Mouse (Mus musculus): ENCODE data around the gene Trim14. TPM values are rescaled to one million over a fixed set of nuclear protein-coding genes. Genes with fewer than 3 reads are reported as not detected.

The Trim14 gene
- polyA plus RNA-seq, 1 experiment from 2014 or later, result 1.6 TPM

DNA sequence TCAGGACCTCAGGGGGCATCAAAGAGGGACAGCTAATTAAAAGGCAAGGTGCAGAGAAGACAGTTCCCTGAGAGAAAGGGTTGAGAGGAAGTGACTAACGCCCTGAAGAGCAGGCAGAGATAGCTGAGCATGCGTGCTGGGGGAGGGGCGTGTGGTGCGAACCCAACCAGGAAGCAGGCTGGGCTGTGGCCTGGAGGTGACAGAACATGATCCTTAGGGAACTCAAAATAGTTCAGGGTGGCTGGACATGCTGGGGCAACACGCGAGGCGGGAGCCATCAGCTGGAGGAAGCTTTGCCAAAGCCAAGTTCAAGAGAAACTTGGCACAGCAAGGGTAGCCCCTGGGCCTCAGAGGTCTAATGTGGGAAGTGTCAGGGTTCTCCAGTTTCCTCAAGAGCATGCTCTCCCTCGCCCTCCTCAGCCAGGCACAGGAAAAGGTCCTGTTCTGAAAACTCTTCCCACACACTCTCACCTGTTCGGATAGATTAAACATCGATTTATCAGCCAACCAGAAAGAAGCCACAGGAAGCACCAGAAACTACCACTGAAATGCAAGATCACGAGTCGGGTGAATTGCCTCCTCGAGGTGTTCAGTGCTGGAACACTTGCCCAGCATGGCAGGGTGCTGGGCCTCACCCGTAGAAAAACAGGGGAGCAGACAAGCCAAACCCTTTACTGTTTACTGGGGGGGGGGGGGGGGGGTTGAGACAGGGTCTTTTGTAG lies 50.1 kb downstream of the Trim14 start:
- H3K4me2 ChIP-seq (ENCODE audit: low read length), result no peak overlapping the region
- no peaks in the 10 kb centered on the region for H3K9me3 ChIP-seq (replicated peaks; ENCODE audit: control insufficient read depth, low read length)
- H3K36me3 ChIP-seq (ENCODE audit: control insufficient read depth, insufficient read depth, low read length), result no peaks in the 10 kb centered on the region
- H3K9ac ChIP-seq (ENCODE audit: low read length), result no peak overlapping the region
- WGBS, result 59% methylated on average over 14 of the region's 14 CpGs
- DNase-seq (ENCODE audit: low spot score), result no peak
- ATAC-seq, result no peak
- no peak overlapping the region for H3K27ac ChIP-seq (ENCODE audit: low read depth, low read length)
- no peak overlapping the region for H3K4me3 ChIP-seq (ENCODE audit: low read depth, low read length)
- no peaks in the 10 kb centered on the region for H3K27me3 ChIP-seq (replicated peaks; ENCODE audit: control insufficient read depth, insufficient read depth, low read length)
- H3K4me1 ChIP-seq (ENCODE audit: control insufficient read depth, insufficient read depth, low read length), result peaks cover 4% of the 10 kb centered on the region; the same call in 1 of the 2 replicates

DNA sequence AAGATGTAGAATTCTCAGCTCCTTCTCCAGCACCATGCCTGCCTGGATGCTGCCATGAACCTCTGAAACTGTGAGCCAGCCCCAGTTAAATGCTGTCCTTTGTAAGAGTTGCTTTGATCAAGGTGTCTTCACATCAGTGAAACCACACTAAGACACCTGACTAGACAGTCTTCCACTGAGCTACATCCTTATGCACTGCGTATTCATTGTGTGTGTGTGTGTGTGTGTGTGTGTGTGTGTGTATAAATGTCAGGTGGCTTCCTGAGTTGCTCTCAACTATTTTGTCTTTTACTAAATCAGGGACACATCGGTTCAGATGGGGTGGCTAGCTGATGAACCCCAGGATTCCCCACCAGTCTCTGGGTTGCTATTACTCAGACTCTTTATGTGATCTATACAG lies 56.9 kb downstream of the Trim14 start:
- 96% methylated on average over 2 of the region's 2 CpGs for WGBS
- no peaks in the 10 kb centered on the region for H3K4me1 ChIP-seq (ENCODE audit: control insufficient read depth, insufficient read depth, low read length)
- H3K9ac ChIP-seq (ENCODE audit: low read length), result no peak overlapping the region
- no peak overlapping the region for H3K27ac ChIP-seq (ENCODE audit: low read depth, low read length)
- H3K4me3 ChIP-seq (ENCODE audit: low read depth, low read length), result no peak overlapping the region
- H3K36me3 ChIP-seq (ENCODE audit: control insufficient read depth, insufficient read depth, low read length), result peaks cover 17% of the 10 kb centered on the region
- ATAC-seq (no peak), DNase-seq (ENCODE audit: low spot score) (no peak)
- no peaks in the 10 kb centered on the region for H3K9me3 ChIP-seq (replicated peaks; ENCODE audit: control insufficient read depth, low read length)
- no peak overlapping the region for H3K4me2 ChIP-seq (ENCODE audit: low read length)
- H3K27me3 ChIP-seq (replicated peaks; ENCODE audit: control insufficient read depth, insufficient read depth, low read length), result no peaks in the 10 kb centered on the region

GRCm38 (mm10) chr4:46475101-46475500 lies 60.8 kb downstream of the Trim14 start:
- H3K4me2 ChIP-seq (ENCODE audit: low read length), result no peak overlapping the region
- ATAC-seq (no peak), DNase-seq (ENCODE audit: low spot score) (no peak)
- H3K9ac ChIP-seq (ENCODE audit: low read length), result no peak overlapping the region
- H3K9me3 ChIP-seq (replicated peaks; ENCODE audit: control insufficient read depth, low read length), result no peaks in the 10 kb centered on the region
- no peaks in the 10 kb centered on the region for H3K4me1 ChIP-seq (ENCODE audit: control insufficient read depth, insufficient read depth, low read length)
- no peak overlapping the region for H3K27ac ChIP-seq (ENCODE audit: low read depth, low read length)
- H3K27me3 ChIP-seq (replicated peaks; ENCODE audit: control insufficient read depth, insufficient read depth, low read length), result no peaks in the 10 kb centered on the region
- peaks cover 53% of the 10 kb centered on the region for H3K36me3 ChIP-seq (ENCODE audit: control insufficient read depth, insufficient read depth, low read length)
- H3K4me3 ChIP-seq (ENCODE audit: low read depth, low read length), result no peak overlapping the region
- 93% methylated on average over 5 of the region's 5 CpGs for WGBS

DNA sequence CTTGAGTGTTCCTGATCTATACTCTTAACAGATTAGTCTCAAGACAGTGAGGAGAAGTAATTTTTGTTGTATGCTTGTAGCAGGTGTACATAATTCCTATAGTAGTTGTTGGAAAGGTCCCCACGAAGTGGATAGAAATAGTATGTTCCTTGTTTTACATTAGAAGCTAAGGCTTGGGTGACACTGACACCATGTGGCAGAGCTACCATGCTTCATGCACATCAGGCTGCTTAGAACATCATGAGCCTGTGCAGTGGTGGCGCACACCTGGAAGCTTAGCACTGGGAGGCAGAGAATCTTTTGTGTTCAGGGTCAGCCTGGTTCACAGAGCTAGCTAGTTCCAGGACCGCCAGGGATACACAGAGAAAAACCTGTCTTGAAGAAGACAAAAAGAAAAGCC lies 70.2 kb downstream of the Trim14 start:
- Histone ChIP-seq H3K36me3 (ENCODE audit: control insufficient read depth, insufficient read depth, low read length) (peaks cover 90% of the 10 kb centered on the region), H3K9ac (ENCODE audit: low read length) (no peak overlapping the region), H3K4me1 (ENCODE audit: control insufficient read depth, insufficient read depth, low read length) (no peaks in the 10 kb centered on the region), H3K27ac (ENCODE audit: low read depth, low read length) (no peak overlapping the region), H3K4me3 (ENCODE audit: low read depth, low read length) (no peak overlapping the region), H3K27me3 (replicated peaks; ENCODE audit: control insufficient read depth, insufficient read depth, low read length) (no peaks in the 10 kb centered on the region), H3K9me3 (replicated peaks; ENCODE audit: control insufficient read depth, low read length) (no peaks in the 10 kb centered on the region), H3K4me2 (ENCODE audit: low read length) (no peak overlapping the region)
- ATAC-seq, result no peak
- 81% methylated on average over 3 of the region's 3 CpGs for WGBS
- peak; percentile 40 for DNase-seq (ENCODE audit: low spot score)

GRCm38 (mm10) chr4:46463130-46463830 lies 72.7 kb downstream of the Trim14 start:
- Histone ChIP-seq H3K36me3 (ENCODE audit: control insufficient read depth, insufficient read depth, low read length) (peaks cover 74% of the 10 kb centered on the region), H3K27ac (ENCODE audit: low read depth, low read length) (no peak overlapping the region), H3K4me3 (ENCODE audit: low read depth, low read length) (no peak overlapping the region), H3K9ac (ENCODE audit: low read length) (no peak overlapping the region), H3K9me3 (replicated peaks; ENCODE audit: control insufficient read depth, low read length) (no peaks in the 10 kb centered on the region), H3K27me3 (replicated peaks; ENCODE audit: control insufficient read depth, insufficient read depth, low read length) (no peaks in the 10 kb centered on the region), H3K4me1 (ENCODE audit: control insufficient read depth, insufficient read depth, low read length) (no peaks in the 10 kb centered on the region), H3K4me2 (ENCODE audit: low read length) (no peak overlapping the region)
- DNase-seq (ENCODE audit: low spot score), result peak; percentile 47
- ATAC-seq, result 0 out of 2 replicates have a peak, but pooled peaks have one; percentile 58
- WGBS, result 80% methylated on average over 7 of the region's 7 CpGs

DNA sequence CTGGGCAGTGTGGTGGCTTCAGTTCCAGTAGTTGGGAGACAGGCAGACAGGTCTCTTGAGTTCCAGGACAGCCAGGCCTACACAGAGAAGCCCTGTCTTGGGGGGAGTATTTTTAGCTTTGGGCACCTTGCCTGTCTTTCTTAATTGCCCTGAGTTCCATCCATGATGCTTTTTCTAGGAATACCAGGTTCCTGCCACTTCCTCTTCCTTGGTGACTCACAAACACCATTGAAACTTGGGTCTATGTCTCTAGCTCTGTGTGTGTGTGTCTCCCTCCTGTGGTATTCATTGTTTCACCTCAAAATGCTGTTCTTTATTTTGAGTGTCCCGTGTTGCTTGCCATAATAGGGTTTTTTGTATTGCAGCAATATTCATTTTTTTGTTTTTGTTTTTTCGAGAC lies 77.5 kb downstream of the Trim14 start:
- no peak overlapping the region for H3K4me3 ChIP-seq (ENCODE audit: low read depth, low read length)
- WGBS, result 91% methylated on average over 2 of the region's 2 CpGs
- no peak overlapping the region for H3K9ac ChIP-seq (ENCODE audit: low read length)
- H3K4me1 ChIP-seq (ENCODE audit: control insufficient read depth, insufficient read depth, low read length), result peaks cover 17% of the 10 kb centered on the region
- no peak overlapping the region for H3K27ac ChIP-seq (ENCODE audit: low read depth, low read length)
- DNase-seq (ENCODE audit: low spot score) (no peak), ATAC-seq (no peak)
- H3K4me2 ChIP-seq (ENCODE audit: low read length), result no peak overlapping the region
- no peaks in the 10 kb centered on the region for H3K27me3 ChIP-seq (replicated peaks; ENCODE audit: control insufficient read depth, insufficient read depth, low read length)
- H3K36me3 ChIP-seq (ENCODE audit: control insufficient read depth, insufficient read depth, low read length), result peaks cover 26% of the 10 kb centered on the region; the same call in 1 of the 2 replicates
- H3K9me3 ChIP-seq (replicated peaks; ENCODE audit: control insufficient read depth, low read length), result no peaks in the 10 kb centered on the region

- no peak overlapping the region for H3K27ac ChIP-seq (ENCODE audit: low read depth, low read length)
- H3K4me3 ChIP-seq (ENCODE audit: low read depth, low read length), result no peak overlapping the region
- no peak for DNase-seq (ENCODE audit: low spot score)
- no peaks in the 10 kb centered on the region for H3K9me3 ChIP-seq (replicated peaks; ENCODE audit: control insufficient read depth, low read length)
- H3K36me3 ChIP-seq (ENCODE audit: control insufficient read depth, insufficient read depth, low read length), result peaks cover 16% of the 10 kb centered on the region; the same call in 1 of the 2 replicates
- ATAC-seq, result no peak
- H3K27me3 ChIP-seq (replicated peaks; ENCODE audit: control insufficient read depth, insufficient read depth, low read length), result no peaks in the 10 kb centered on the region
- H3K4me1 ChIP-seq (ENCODE audit: control insufficient read depth, insufficient read depth, low read length), result peaks cover 29% of the 10 kb centered on the region
- H3K9ac ChIP-seq (ENCODE audit: low read length), result no peak overlapping the region
- WGBS, result 97% methylated on average over 3 of the region's 3 CpGs
- H3K4me2 ChIP-seq (ENCODE audit: low read length), result no peak overlapping the region
Observed at GRCm38 (mm10) chr4:46457186-46457585, 78.8 kb downstream of the Trim14 start.

DNA sequence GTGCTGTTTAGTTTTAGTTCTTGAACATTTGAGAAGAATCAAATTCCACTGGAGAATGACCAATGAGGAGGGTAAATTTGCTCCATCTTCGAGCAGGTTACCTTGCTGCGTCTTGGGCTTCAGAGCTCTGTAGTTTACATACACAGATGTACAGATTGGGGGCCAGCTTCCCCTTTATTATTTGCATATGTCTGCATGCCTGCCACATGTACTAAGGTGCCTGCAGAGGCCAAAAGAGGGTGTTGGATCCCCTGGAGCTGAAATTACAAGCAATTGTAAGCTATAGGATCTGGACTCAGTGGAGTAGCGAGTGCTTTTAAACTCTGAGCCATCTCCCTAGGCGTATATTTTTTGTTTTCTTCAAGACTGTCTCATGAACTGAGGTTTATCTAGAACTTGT lies 79.2 kb downstream of the Trim14 start:
- WGBS, result 86% methylated on average over 4 of the region's 4 CpGs
- no peak for ATAC-seq

More for the DNA sequence above, 79.2 kb downstream of the Trim14 start:
- H3K4me2 ChIP-seq (ENCODE audit: low read length), result no peak overlapping the region
- H3K27ac ChIP-seq (ENCODE audit: low read depth, low read length), result no peak overlapping the region
- no peak overlapping the region for H3K4me3 ChIP-seq (ENCODE audit: low read depth, low read length)
- H3K36me3 ChIP-seq (ENCODE audit: control insufficient read depth, insufficient read depth, low read length), result peaks cover 14% of the 10 kb centered on the region; the same call in 1 of the 2 replicates
- H3K27me3 ChIP-seq (replicated peaks; ENCODE audit: control insufficient read depth, insufficient read depth, low read length), result no peaks in the 10 kb centered on the region
- H3K9me3 ChIP-seq (replicated peaks; ENCODE audit: control insufficient read depth, low read length), result no peaks in the 10 kb centered on the region
- DNase-seq (ENCODE audit: low spot score), result no peak
- peaks cover 29% of the 10 kb centered on the region for H3K4me1 ChIP-seq (ENCODE audit: control insufficient read depth, insufficient read depth, low read length)
- no peak overlapping the region for H3K9ac ChIP-seq (ENCODE audit: low read length)
